Mouse (Mus musculus) embryonic facial prominence, embryonic 11.5 days (tissue): Measurements from ENCODE around the gene Trim56. TPM values are rescaled to one million over a fixed set of nuclear protein-coding genes. Genes with fewer than 3 reads are reported as not detected.

Experiments
- ATAC-seq: fragments of 200-750 bp; cut with Nextera tagmentation; replicated peaks from 2 replicates; pipeline ENCODE4 v1.8.0; 2017; ENCODE audit warnings: low read depth; ENCODE audit not compliant: insufficient number of reproducible peaks, low FRiP score, low TSS enrichment
- DNase-seq: peaks from one replicate; pipeline ENCODE4 v3.0.0-alpha.2; 2015; ENCODE audit warnings: low spot score
- H3K27ac ChIP-seq: fragments of 300-500 bp; sonication (generic); replicated peaks from 2 replicates; pipeline ENCODE4 v1.5.1; 2014; ENCODE audit warnings: mild to moderate bottlenecking, low read depth, low read length, control low read depth
- H3K27me3 ChIP-seq: fragments of 300-500 bp; sonication (generic); 2 replicates; pipeline ENCODE4 v1.6.1; 2014; ENCODE audit warnings: mild to moderate bottlenecking, low read length, moderate library complexity, mixed read lengths; ENCODE audit not compliant: control insufficient read depth, insufficient read depth
- H3K36me3 ChIP-seq: fragments of 300-500 bp; sonication (generic); replicated peaks from 2 replicates; pipeline ENCODE4 v1.6.1; 2014; ENCODE audit warnings: low read depth, mild to moderate bottlenecking, low read length, moderate library complexity, mixed read lengths; ENCODE audit not compliant: control insufficient read depth, insufficient read depth
- H3K4me1 ChIP-seq: fragments of 300-500 bp; sonication (generic); 2 replicates; pipeline ENCODE4 v1.6.1; 2014; ENCODE audit warnings: low read length, mixed read lengths; ENCODE audit not compliant: control insufficient read depth, insufficient read depth
- H3K4me2 ChIP-seq: fragments of 300-500 bp; sonication (generic); 2 replicates; pipeline ENCODE4 v1.6.1; 2014; ENCODE audit warnings: low read depth, mild to moderate bottlenecking, control low read depth, low read length, moderate library complexity
- H3K4me3 ChIP-seq: fragments of 300-500 bp; sonication (generic); 2 replicates; pipeline ENCODE4 v1.5.1; 2014; ENCODE audit warnings: low read depth, low read length, control low read depth
- H3K9ac ChIP-seq: fragments of 300-500 bp; sonication (generic); replicated peaks from 2 replicates; pipeline ENCODE4 v1.6.1; 2014; ENCODE audit warnings: mild to moderate bottlenecking, control low read depth, low read length
- H3K9me3 ChIP-seq: fragments of 300-500 bp; sonication (generic); replicated peaks from 2 replicates; pipeline ENCODE4 v1.6.1; 2016; ENCODE audit warnings: mild to moderate bottlenecking, low read length, inconsistent platforms, mixed read lengths; ENCODE audit not compliant: control insufficient read depth
- WGBS: fragments of 180-500 bp; shearing (Covaris S2); extraction: QIAGEN DNeasy Blood & Tissue Kit; methylation state at CpG from one replicate; pipeline ENCODE4 v1.1.7; 2014; 5-methylcytosine and 5-hydroxymethylcytosine counted together
- polyA plus RNA-seq: library from polyadenylated mRNA; unstranded; fragments of >200 nt; fragmentation: Nextera tagmentation; extraction: Ambion mirVana; gene quantifications from 2 replicates; pipeline ENCODE4 v1.2.1, GENCODE M21; 2014

Trim56 gene
- polyA plus RNA-seq, 1 experiment from 2014 or later = 3.6 TPM

DNA sequence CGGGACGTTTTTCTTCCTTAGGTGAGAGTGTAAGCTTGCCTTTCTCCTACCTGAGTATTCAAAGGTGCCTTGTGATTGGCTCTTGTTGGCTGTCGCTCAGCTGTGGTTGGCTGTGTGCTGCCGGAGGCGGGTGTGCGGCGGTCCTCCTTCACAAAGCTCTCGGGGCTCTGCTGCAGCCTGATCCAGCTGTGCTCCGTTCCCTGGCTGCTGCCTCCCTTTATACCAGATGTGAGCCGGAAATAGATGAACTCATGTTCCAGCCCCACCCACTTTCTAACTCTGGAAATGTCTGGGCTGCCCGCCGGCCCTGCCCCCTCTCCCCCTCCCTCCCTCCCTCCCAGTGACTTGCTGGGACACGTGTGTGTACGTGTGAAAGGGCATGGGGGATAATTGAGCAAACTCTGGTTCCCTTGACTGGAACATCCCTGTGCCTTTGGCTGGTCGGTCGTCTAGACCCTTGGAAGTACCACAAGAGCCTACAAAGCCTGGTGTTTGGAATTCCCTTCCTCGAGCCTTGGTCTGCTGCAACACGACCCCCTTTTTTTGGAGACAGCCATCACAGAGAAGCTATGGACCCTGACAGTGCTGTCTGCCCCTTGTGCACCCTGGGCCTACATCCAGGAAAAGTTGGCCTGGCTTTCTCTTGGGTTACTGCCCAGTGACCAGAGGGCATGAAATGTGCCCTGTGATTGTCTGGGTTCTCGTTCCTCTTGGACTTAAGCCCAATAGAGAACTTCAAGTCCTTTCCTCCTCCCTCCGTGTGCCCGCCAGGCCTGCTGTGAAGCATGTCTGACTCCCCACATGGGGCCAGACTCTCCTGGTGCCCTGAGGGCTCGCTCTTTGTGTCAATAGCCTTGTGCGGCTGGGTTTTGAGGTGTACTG lies 43.7 kb downstream of the Trim56 start, which contains the start of gene Serpine1:
Gene Serpine1 (minus strand): TSS at position 190 of the 882 bp plus-strand sequence.
- Histone ChIP-seq H3K27ac (peak within 1 kb of the TSS; percentile 47), H3K27me3 (no peaks in the 10 kb centered on the region), H3K36me3 (no peaks in the 10 kb centered on the region), H3K4me2 (peak within 1 kb of the TSS; percentile 41), H3K9me3 (no peaks in the 10 kb centered on the region), H3K9ac (peak within 1 kb of the TSS; percentile 7; the same call in 1 of the 2 replicates), H3K4me3 (peak within 1 kb of the TSS; percentile 2; the same call in 1 of the 2 replicates), H3K4me1 (no peaks in the 10 kb centered on the region; the same call in 1 of the 2 replicates)
- ATAC-seq (peak; percentile 92), DNase-seq (peak; percentile 88)
- WGBS = 20% methylated on average over 23 of the region's 23 CpGs

DNA sequence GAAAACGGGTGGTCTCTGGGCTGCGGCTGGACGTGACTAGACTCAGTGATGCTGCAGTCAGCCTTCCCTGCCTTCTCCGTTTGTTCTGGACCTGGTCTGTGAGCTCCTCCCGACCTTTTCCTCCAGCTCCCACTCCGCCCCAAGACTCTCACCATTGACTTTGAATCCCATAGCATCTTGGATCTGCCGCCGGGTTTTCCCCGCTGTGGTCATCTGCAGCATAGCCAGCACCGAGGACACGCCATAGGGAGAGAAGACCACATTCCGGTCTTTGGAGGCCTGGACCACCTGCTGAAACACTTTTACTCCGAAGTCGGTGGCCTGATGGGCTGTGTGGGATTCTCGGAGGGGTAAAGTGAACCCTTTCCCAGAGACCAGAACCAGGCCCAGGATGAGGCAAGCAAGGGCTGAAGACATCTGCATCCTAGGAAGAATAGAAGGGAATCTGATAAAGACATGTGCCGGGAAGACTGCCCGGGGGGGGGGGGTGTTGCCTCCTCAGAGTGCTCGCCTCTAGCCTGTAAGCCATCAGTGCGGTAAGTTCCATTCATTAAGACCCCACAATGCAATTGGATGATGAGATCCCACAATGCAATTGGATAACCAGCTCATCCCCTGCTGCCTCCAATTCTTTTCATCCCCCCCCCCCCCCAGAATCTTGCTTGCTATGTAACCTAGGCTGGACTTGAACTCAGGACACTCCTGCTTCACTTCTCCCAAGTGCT lies 45.0 kb downstream of the Trim56 start:
- 87% methylated on average over 19 of the region's 19 CpGs for WGBS
- Histone ChIP-seq H3K27ac (no peak overlapping the region), H3K27me3 (no peaks in the 10 kb centered on the region), H3K4me3 (no peak overlapping the region), H3K9me3 (no peaks in the 10 kb centered on the region), H3K9ac (no peak overlapping the region), H3K36me3 (no peaks in the 10 kb centered on the region), H3K4me2 (no peak overlapping the region), H3K4me1 (no peaks in the 10 kb centered on the region; the same call in 1 of the 2 replicates)
- ATAC-seq (no peak), DNase-seq (no peak)

DNA sequence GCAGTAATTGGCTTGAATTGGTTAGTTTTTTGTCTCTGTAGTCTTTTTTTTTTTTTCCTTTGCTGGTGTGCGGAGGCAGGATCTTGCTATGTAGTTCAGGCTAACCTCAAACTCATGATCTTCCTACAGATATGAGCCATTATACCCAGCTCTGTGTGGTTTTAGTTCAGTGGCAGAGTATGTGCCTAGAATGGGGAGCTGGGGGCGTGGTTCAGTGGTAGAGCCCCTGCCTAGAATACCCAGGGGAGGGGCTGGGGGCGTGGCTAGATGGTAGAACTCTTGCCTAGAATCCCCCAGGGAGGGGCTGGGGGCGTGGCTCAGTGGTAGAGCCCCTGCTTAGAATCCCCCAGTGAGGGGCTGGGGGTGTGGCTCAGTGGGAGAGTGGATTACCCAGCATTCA lies 47.3 kb downstream of the Trim56 start:
- H3K27me3 ChIP-seq = no peaks in the 10 kb centered on the region
- no peaks in the 10 kb centered on the region for H3K9me3 ChIP-seq
- no peak overlapping the region for H3K27ac ChIP-seq
- DNase-seq = no peak
- no peak for ATAC-seq
- no peak overlapping the region for H3K9ac ChIP-seq
- H3K36me3 ChIP-seq = no peaks in the 10 kb centered on the region
- 66% methylated on average over 4 of the region's 4 CpGs for WGBS
- no peaks in the 10 kb centered on the region; the same call in 1 of the 2 replicates for H3K4me1 ChIP-seq
- H3K4me2 ChIP-seq = no peak overlapping the region
- H3K4me3 ChIP-seq = no peak overlapping the region

DNA sequence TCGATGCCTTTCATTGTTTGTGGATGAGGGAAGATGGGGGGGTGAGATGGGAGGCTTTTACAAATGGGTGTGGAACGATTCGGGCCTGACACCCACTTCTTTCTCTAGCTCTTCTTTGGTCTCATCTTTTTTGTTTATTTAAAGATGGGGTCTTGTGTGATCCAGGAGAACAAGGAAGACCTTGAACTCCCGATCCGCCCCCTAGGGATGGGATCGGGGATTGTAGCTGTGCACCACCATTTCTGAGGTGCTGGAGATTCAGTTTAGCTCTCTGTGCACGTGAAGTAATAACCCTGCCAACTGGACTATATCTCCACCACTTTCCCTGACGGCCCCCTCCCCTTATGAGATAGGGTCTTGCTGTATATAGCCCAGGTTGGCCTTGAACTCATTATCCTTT lies 50.1 kb downstream of the Trim56 start:
- DNase-seq = no peak
- Histone ChIP-seq H3K4me2 (no peak overlapping the region), H3K27ac (no peak overlapping the region), H3K4me1 (no peaks in the 10 kb centered on the region), H3K27me3 (no peaks in the 10 kb centered on the region), H3K9me3 (no peaks in the 10 kb centered on the region), H3K4me3 (no peak overlapping the region), H3K36me3 (no peaks in the 10 kb centered on the region), H3K9ac (no peak overlapping the region)
- no peak for ATAC-seq
- 76% methylated on average over 8 of the region's 8 CpGs for WGBS

DNA sequence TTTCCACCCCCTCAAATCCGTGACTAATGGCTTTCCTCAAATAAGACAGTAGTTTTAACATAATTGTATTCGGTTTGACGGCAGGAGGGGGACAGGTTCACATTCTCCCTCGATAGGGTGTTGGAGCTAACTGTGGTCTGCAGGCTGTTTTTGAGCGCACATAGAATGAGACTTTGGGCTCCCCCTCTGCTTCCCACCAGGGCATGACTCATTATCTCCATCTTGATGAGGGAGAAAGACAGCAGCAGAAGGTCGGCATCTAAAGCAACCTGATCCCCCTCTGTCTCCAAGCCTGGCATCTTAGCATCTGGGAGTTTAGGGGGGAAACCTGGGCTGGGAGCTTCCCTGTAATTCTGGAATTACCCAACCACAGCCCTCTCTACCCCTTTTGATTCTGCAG lies 50.6 kb downstream of the Trim56 start:
- WGBS = 71% methylated on average over 6 of the region's 6 CpGs
- Histone ChIP-seq H3K9me3 (no peaks in the 10 kb centered on the region), H3K9ac (no peak overlapping the region), H3K27ac (no peak overlapping the region), H3K4me3 (no peak overlapping the region), H3K27me3 (no peaks in the 10 kb centered on the region), H3K4me2 (no peak overlapping the region), H3K36me3 (no peaks in the 10 kb centered on the region), H3K4me1 (no peaks in the 10 kb centered on the region)
- ATAC-seq (no peak), DNase-seq (no peak)

DNA sequence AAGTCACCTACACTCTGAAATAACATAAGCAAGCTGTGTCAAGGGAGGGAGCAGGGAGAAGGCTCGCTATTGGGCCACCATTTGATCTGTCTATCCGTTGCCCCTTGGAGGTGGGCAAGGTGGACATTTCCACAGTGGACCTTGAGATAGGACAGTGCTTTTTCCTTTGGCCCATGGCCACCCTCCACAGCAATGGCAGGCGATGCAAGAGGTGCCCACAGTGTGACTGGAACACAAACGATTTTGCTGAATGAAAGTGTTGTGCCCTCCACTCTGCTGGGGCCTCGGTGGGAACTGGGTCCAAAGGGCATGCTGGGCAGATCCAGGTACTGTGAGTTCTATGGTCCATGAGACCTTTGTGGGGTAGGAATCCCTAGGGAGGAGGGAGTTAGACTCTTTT lies 53.4 kb downstream of the Trim56 start:
- Histone ChIP-seq H3K9me3 (no peaks in the 10 kb centered on the region), H3K36me3 (no peaks in the 10 kb centered on the region), H3K4me3 (no peak overlapping the region), H3K4me2 (no peak overlapping the region), H3K4me1 (no peaks in the 10 kb centered on the region), H3K27me3 (no peaks in the 10 kb centered on the region), H3K27ac (no peak overlapping the region), H3K9ac (no peak overlapping the region)
- ATAC-seq (no peak), DNase-seq (no peak)
- 81% methylated on average over 5 of the region's 5 CpGs for WGBS

DNA sequence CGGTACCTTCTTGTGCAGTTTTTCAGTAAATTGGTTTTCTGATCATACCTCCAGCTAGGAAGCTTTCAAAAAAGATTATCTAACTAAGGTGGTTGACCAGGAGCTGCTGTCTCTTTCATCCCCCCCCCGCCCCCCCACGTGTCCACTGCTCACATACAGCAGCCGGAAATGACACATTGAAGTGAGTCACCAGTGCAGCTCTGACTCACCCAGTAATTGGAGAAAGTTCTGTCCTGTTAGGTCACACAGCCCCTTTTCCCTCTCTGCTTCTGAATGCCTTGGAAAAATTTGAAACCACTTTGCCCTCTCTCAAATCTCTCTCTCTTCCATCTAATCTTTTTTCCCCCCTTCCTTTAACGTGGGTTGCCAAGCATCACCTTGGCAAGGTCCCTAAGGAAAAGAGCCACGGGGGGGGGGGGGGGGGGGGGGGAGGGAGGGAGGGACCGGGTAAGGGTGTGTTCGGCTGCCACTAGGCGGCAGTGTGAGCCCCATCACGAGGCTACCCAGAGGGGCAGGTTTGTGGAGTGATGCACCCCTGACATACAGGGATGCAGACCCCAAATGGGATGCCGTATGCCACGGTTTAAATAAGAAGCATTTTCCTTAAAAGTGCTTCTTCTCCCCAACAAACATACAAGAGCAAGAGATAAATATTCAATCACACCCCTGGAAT lies 54.1 kb downstream of the Trim56 start:
- Histone ChIP-seq H3K9ac (no peak overlapping the region), H3K27ac (no peak overlapping the region), H3K4me3 (no peak overlapping the region), H3K4me1 (no peaks in the 10 kb centered on the region), H3K36me3 (no peaks in the 10 kb centered on the region), H3K4me2 (no peak overlapping the region), H3K27me3 (no peaks in the 10 kb centered on the region), H3K9me3 (no peaks in the 10 kb centered on the region)
- WGBS = 24% methylated on average over 10 of the region's 12 CpGs
- ATAC-seq (no peak), DNase-seq (peak; percentile 27)
